Mouse (Mus musculus): ENCODE results near the gene Cyp2d22.

- TF ChIP-seq GATA1 (IDR thresholded peaks at IDR 0.05; ENCODE audit: borderline replicate concordance, low read length) (no peak), FLI1 (IDR thresholded peaks at IDR 0.05; ENCODE audit: low read length) (no peak)
Observed at GRCm38 (mm10) chr15:82403606-82404005, 23.5 kb upstream of the Cyp2d22 start.

Measured in megakaryocyte, embryonic 14.5 days (primary cell).